Mouse (Mus musculus) erythroblast, embryonic 14.5 days (primary cell): ENCODE data around the gene Eva1c. TPM values are rescaled to one million over a fixed set of nuclear protein-coding genes. Genes with fewer than 3 reads are reported as not detected.

Source experiments
- H3K27me3 ChIP-seq: 2 replicates; pipeline ENCODE4 v1.6.1; 2012; ENCODE audit warnings: inconsistent platforms; ENCODE audit not compliant: control insufficient read depth
- H3K36me3 ChIP-seq: 2 replicates; pipeline ENCODE4 v1.6.1; 2012; ENCODE audit warnings: mild to moderate bottlenecking, inconsistent platforms; ENCODE audit not compliant: control insufficient read depth
- H3K4me1 ChIP-seq: 2 replicates; pipeline ENCODE4 v1.6.1; 2012; ENCODE audit warnings: inconsistent platforms; ENCODE audit not compliant: control insufficient read depth
- H3K4me3 ChIP-seq: replicated peaks from 2 replicates; pipeline ENCODE3; 2012; ENCODE audit warnings: moderate library complexity, mild to moderate bottlenecking, inconsistent platforms
- H3K9me3 ChIP-seq: 2 replicates; pipeline ENCODE4 v1.6.1; 2012; ENCODE audit warnings: low read length, inconsistent platforms, mixed read lengths; ENCODE audit not compliant: control insufficient read depth
- GATA1 ChIP-seq: IDR thresholded peaks from 2 replicates; pipeline ENCODE4 v1.6.1; 2012; ENCODE audit warnings: low read length, inconsistent platforms, mixed read lengths
- TAL1 ChIP-seq: IDR thresholded peaks from 3 replicates; pipeline ENCODE4 v1.6.1; 2012; ENCODE audit warnings: low read length, inconsistent platforms, mixed read lengths
- polyA plus RNA-seq: library from polyadenylated mRNA; stranded (reverse); fragments of >175 nt; gene quantifications from 2 replicates; pipeline ENCODE4 v1.2.3, GENCODE M21; 2012

The Eva1c gene
- polyA plus RNA-seq, 1 experiment, result 0.55 TPM

DNA sequence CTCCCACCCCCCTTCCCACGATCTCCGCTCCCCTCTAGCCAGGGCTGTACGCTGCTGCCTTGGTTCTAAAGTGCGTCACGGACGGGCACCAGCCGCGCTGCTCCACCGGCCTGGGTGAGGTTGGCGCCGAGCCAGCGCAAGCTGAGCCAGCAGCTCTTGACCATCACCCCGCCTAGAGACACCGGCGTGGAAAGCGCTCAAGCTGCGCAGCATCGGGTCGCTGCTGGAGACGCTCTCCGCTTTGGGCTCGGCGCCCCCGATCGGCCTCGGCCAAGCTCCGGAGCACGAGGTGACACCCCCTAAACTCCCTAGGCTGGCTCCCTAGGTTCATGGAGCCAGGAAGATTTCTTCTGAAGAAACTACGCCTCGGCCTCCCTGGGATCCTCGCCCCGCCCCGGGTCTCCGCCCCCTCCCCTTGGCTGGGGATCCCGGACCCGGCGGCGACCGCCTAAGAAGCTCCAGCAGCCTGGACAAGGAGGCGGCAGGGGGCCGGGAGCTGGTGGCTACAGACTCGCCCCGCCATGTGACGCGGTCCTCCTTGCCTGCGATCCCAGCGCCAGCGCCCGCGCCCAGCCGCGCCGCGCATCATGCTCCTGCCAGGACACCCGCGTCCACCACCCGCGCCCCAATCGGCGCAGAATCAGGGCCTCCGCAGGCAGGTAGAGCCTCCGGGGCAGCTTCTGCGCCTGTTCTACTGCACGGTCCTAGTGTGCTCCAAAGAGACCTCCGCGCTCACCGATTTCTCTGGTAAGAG is 4.3 kb downstream of the Eva1c start:
- H3K36me3 ChIP-seq, result no peaks in the 10 kb centered on the region; the same call in 1 of the 2 replicates
- H3K9me3 ChIP-seq, result peaks cover 12% of the 10 kb centered on the region
- H3K27me3 ChIP-seq, result peaks cover 79% of the 10 kb centered on the region
- peaks cover 46% of the 10 kb centered on the region for H3K4me1 ChIP-seq
- peak overlapping the region; percentile 66 for H3K4me3 ChIP-seq
- TF ChIP-seq GATA1 (no peak), TAL1 (no peak)

DNA sequence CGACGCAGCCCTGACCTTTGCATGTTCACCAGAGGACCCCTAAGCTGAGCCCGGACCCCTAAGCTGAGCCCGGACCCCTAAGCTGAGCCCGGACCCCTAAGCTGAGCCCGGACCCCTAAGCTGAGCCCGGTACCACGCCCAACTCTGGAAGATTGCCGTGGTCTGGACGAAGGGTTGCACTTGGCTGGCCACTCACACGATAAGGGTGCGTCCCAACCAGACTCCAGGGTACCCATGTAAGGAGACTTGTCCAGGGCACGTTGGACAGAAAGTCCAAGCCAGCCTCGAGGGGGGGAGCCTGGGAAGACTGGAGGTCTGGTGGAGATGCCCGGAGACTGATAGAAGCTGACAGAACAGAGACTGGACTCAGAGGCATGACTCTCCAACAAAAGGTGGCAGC is 5.2 kb downstream of the Eva1c start:
- Histone ChIP-seq H3K4me3 (peak overlapping the region; percentile 66), H3K4me1 (peaks cover 42% of the 10 kb centered on the region), H3K27me3 (peaks cover 83% of the 10 kb centered on the region), H3K9me3 (peaks cover 12% of the 10 kb centered on the region), H3K36me3 (no peaks in the 10 kb centered on the region; the same call in 1 of the 2 replicates)
- no peak for TF ChIP-seq TAL1
- TF ChIP-seq GATA1, result no peak

DNA sequence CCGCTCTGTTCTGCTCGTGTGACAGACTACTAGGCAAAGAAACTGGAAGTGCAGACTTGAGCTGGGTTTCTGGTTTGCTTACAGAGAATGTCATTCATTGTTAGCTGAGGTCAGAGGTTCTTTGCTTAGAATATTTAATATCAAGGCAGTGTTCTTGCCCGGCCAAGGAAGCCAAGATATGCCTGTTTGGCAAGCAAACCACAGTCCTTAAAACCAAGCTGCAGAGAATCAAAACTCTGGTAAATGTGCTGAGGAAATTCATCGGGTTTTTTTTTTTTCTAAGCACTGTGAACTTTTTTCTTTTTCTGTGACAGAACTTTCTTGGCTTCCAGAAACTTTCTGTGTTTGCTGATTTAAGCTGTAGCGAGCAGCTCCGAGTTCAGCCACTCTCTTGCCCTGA is 6.0 kb downstream of the Eva1c start:
- H3K4me3 ChIP-seq, result no peak overlapping the region
- H3K9me3 ChIP-seq, result peaks cover 12% of the 10 kb centered on the region
- H3K36me3 ChIP-seq, result no peaks in the 10 kb centered on the region; the same call in 1 of the 2 replicates
- peaks cover 39% of the 10 kb centered on the region for H3K4me1 ChIP-seq
- TF ChIP-seq TAL1, result no peak
- TF ChIP-seq GATA1, result no peak
- H3K27me3 ChIP-seq, result peaks cover 92% of the 10 kb centered on the region

DNA sequence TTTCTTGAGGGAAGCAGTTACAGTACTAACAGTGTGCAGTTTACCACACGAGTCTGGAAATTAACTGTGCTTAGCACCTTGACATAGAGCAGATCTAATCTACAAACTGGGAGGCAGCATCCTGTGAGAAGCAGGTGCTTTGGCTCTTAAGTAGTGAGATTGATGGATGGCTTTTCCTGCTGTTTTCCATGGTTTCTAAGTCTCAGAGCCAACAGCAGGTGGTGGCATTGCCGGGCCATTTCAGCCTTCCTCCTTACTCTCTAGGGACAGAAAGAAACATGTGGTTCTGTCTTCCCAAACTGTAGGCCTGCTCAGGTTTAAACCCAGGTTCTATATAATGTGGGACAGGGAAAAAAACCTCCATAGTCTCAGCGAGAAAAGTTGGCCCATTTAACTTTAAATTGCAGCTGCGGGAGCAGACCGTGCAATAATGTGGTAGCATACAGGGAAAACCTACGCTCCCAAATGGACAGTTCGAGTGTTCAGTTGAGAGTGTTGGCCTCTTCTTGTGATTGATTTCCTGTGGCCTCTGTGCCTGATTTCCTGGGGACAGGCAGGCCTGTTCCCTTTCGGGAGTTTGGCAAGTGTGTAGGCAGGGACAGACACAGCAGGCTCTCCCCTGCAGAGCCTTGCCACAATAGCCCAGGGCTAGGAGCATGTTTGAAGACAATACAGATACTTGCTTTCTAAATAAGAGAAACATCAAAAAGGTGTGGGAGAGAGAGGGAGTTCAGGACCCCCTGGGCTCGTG is 6.7 kb downstream of the Eva1c start:
- Histone ChIP-seq H3K36me3 (no peaks in the 10 kb centered on the region; the same call in 1 of the 2 replicates), H3K27me3 (peaks cover 94% of the 10 kb centered on the region), H3K9me3 (peaks cover 12% of the 10 kb centered on the region), H3K4me3 (no peak overlapping the region), H3K4me1 (peaks cover 31% of the 10 kb centered on the region)
- TF ChIP-seq TAL1, result no peak
- TF ChIP-seq GATA1, result no peak

DNA sequence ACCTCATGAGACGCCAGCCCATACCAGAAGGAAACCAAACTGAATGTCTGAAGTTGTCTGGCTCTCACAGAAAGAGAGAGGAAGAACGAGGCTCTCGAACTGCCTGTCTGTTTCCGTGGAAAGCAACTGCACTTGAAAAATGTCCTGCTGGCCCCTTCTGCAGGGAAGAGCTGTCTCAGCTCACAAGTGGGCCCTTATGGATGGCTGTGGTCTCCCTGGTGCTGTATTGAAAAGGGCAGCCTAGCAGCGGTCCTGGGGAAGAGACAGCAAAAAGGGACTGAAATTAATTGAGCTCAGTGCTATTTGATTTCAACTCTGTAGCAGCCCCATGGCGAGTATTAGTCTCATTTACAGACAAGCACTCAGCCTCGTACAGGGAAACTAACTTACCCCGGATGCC is 10.9 kb downstream of the Eva1c start:
- H3K4me1 ChIP-seq, result no peaks in the 10 kb centered on the region
- no peaks in the 10 kb centered on the region for H3K9me3 ChIP-seq
- no peak overlapping the region for H3K4me3 ChIP-seq
- H3K27me3 ChIP-seq, result peaks cover 60% of the 10 kb centered on the region
- H3K36me3 ChIP-seq, result no peaks in the 10 kb centered on the region
- TF ChIP-seq TAL1 (no peak), GATA1 (no peak)

DNA sequence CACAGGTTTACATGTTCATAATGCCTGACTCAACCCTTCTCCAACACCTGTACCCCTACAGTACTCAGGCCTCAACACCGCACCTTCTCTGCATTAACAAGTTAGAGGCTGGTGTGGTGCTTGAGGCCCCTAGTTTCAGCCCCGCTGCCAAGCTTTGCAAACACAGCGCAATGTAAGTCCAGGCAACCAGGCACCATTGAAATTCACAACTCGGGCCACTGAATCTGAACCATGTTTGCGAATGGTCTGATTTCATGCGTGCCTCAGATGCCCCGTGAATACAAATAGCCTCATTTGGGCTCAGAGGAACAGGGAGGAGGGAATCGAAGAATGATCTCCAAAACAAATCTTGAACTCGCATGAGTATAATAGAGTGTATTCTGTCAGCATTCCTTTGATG is 15.6 kb downstream of the Eva1c start:
- H3K4me1 ChIP-seq, result no peaks in the 10 kb centered on the region
- peaks cover 14% of the 10 kb centered on the region for H3K27me3 ChIP-seq

DNA sequence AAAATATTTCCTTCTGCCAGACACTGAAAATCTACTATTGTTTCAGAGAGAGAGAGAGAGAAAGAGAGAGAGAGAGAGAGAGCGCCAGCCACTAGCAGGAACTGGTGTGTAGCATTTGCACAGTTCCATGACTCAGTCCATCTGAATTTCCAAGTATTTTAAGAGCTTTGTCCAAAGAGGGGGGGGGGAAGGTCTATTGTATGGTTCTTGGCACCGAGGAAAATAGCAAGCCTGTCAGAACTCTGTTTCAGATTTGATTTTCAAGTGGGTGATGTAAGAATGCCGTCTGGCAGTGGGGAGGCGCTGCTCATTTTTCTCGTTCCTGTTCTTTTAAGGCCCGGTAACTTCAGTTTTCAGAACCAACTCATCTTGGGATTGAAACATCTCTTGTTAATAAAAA is 18.5 kb downstream of the Eva1c start:
- Histone ChIP-seq H3K9me3 (no peaks in the 10 kb centered on the region), H3K27me3 (peaks cover 3% of the 10 kb centered on the region; the same call in 1 of the 2 replicates), H3K4me3 (no peak overlapping the region), H3K36me3 (no peaks in the 10 kb centered on the region), H3K4me1 (peaks cover 2% of the 10 kb centered on the region; the same call in 1 of the 2 replicates)
- TF ChIP-seq GATA1 (no peak), TAL1 (no peak)

More for the DNA sequence above, 15.6 kb downstream of the Eva1c start:
- H3K4me3 ChIP-seq, result no peak overlapping the region
- TF ChIP-seq GATA1 (no peak), TAL1 (no peak)
- H3K36me3 ChIP-seq, result no peaks in the 10 kb centered on the region
- no peaks in the 10 kb centered on the region for H3K9me3 ChIP-seq

DNA sequence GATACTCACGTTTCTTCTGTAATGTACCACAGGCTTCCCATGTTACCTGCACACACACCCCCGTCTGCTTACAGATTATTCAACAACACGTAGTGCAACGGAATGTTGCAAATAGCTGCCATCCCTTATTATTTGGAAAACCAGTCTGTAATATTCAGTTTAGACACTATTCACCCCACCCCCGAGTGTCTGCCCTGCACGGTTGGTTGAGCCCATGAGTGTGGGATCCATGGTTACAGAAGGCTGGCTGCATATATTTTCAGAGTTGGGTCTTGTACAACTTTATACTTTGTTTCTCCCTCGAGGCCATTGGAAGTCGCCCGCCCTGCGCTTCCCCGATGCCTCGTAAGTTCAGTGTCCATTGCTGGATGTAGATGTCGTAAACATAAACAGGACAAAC is 19.1 kb downstream of the Eva1c start:
- no peaks in the 10 kb centered on the region for H3K36me3 ChIP-seq
- H3K27me3 ChIP-seq, result peaks cover 3% of the 10 kb centered on the region; the same call in 1 of the 2 replicates
- TF ChIP-seq GATA1 (no peak), TAL1 (no peak)
- no peaks in the 10 kb centered on the region for H3K9me3 ChIP-seq
- H3K4me3 ChIP-seq, result no peak overlapping the region
- peaks cover 2% of the 10 kb centered on the region; the same call in 1 of the 2 replicates for H3K4me1 ChIP-seq

DNA sequence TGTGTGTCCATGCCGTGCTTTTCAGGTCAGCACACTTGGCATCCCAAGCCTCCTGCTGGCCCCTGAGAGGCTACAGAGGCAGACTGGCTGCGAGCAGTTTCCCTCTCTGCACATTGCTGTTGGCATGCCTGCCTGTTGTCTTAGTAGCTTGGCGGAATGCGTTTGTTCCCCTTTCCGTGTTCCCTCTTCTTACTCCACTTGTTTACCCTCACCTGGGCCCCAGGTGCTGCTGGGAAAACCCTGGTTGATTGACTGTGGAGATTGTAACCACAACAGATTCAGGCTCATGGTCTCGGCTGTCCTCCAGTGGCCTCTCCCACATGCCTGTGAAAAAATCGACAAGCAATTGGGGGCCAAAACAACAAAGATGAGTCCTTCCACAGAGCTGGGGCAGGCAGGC is 22.2 kb downstream of the Eva1c start:
- H3K4me3 ChIP-seq, result no peak overlapping the region
- no peaks in the 10 kb centered on the region for H3K27me3 ChIP-seq
- TF ChIP-seq GATA1, result no peak
- no peak for TF ChIP-seq TAL1
- no peaks in the 10 kb centered on the region for H3K9me3 ChIP-seq
- H3K36me3 ChIP-seq, result no peaks in the 10 kb centered on the region
- H3K4me1 ChIP-seq, result peaks cover 2% of the 10 kb centered on the region; the same call in 1 of the 2 replicates
